16 mouse cellular contexts compared by ENCODE assay signal in the genomic region with DNA sequence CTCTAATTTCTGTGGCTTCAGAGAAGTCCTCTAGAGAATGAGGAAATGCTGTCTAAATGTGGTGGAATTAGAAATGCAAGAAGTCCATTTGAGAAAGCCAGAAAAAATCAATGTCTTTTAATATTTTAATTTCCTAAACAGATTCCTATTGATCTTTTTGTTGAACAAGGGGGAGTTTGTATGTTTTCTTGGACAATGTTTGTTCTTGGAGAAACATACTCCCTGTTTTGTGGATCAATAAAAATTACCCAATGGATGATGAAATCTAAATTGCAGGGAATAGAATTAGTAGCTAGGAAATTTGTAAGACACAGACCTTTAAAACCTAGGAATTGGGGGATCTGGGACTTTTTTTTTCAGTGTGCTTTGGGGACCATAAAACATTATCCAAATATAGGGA. TPM values are rescaled to one million over a fixed set of nuclear protein-coding genes. Genes with fewer than 3 reads are reported as not detected.
DNase-seq lines count a peak whose midpoint lies in the region; ATAC-seq and TF ChIP-seq lines count a peak whose summit lies in the region.
"Had no signal": no experiment of that assay in that cellular context is flagged by ENCODE, and none has a peak within 500 bp of the region (broad histone marks: within the 10 kb centered on the region; RNA-seq: fewer than 3 reads in every experiment).

No protein-coding gene starts in this region.

- peak overlapping the region; percentile 93 to 95 for H3K27ac ChIP-seq in heart, embryonic 14.5 days (replicated peaks in 1 of 2; ENCODE audit: control insufficient read depth in 1 of 2, insufficient read depth in 1 of 2, low read depth in 2 of 2, low read length in 2 of 2)
- H3K27ac ChIP-seq in neural tube, embryonic 11.5 days (ENCODE audit: low read depth, low read length) = no peak overlapping the region
- no peak overlapping the region for H3K27ac ChIP-seq in neural tube, embryonic 15.5 days (replicated peaks)
- no peak overlapping the region for H3K27ac ChIP-seq in intestine, postnatal 0 days (ENCODE audit: low read depth, low read length)
- no peak overlapping the region for H3K27ac ChIP-seq in stomach, embryonic 15.5 days

- no peak for DNase-seq in heart, adult 8-10 months (ENCODE audit: low spot score)
- no peak for DNase-seq in neural tube, embryonic 11.5 days (ENCODE audit: low spot score)
- no peak for DNase-seq in frontal cortex, postnatal 10 days (ENCODE audit: low spot score in 2 of 2)
- DNase-seq in thymus, postnatal 0 days (ENCODE audit: low spot score) = no peak
- DNase-seq: adrenal gland, adult 2 months; kidney, adult 2 months; layer of hippocampus, adult 9-11 months; lung, adult 18-20 months had no signal

- ATAC-seq in heart, embryonic 14.5 days (ENCODE audit: insufficient number of reproducible peaks, insufficient read depth, low FRiP score, low read depth) = no peak
- no peak for ATAC-seq in neural tube, embryonic 11.5 days (ENCODE audit: insufficient read depth, low FRiP score, low TSS enrichment)
- ATAC-seq in neural tube, embryonic 15.5 days (ENCODE audit: low FRiP score) = no peak
- no peak for ATAC-seq in intestine, postnatal 0 days
- no peak for ATAC-seq in stomach, embryonic 15.5 days (ENCODE audit: insufficient read depth, low FRiP score, low read depth)
- ATAC-seq: forebrain, embryonic 16.5 days had no signal

- H3K9ac ChIP-seq in heart, embryonic 14.5 days (ENCODE audit: low read length) = peak overlapping the region; percentile 95
- no peak overlapping the region for H3K9ac ChIP-seq in neural tube, embryonic 11.5 days (ENCODE audit: low read length)
- no peak overlapping the region for H3K9ac ChIP-seq in neural tube, embryonic 15.5 days (replicated peaks)
- H3K9ac ChIP-seq in intestine, postnatal 0 days (ENCODE audit: low read depth, low read length) = no peak overlapping the region
- no peak overlapping the region for H3K9ac ChIP-seq in stomach, embryonic 15.5 days

- H3K36me3 ChIP-seq in heart, embryonic 14.5 days (ENCODE audit: control insufficient read depth, insufficient read depth, low read length) = peaks cover 5% of the 10 kb centered on the region
- H3K36me3 ChIP-seq in neural tube, embryonic 11.5 days (ENCODE audit: control insufficient read depth, insufficient read depth, low read length) = no peaks in the 10 kb centered on the region
- H3K36me3 ChIP-seq in neural tube, embryonic 15.5 days = no peaks in the 10 kb centered on the region
- no peaks in the 10 kb centered on the region for H3K36me3 ChIP-seq in intestine, postnatal 0 days (ENCODE audit: control insufficient read depth, insufficient read depth)
- H3K36me3 ChIP-seq in stomach, embryonic 15.5 days = no peaks in the 10 kb centered on the region

- H3K4me3 ChIP-seq in heart, embryonic 14.5 days (ENCODE audit: control insufficient read depth in 1 of 2, insufficient read depth in 1 of 2, low read depth in 1 of 2, low read length in 2 of 2) = peak overlapping the region; percentile 22 to 62; a peak in 3 of 4 replicates
- 0 out of 2 replicates have a peak overlapping the region, but pooled peaks have one; percentile 43 for H3K4me3 ChIP-seq in neural tube, embryonic 11.5 days (ENCODE audit: low read depth, low read length)
- no peak overlapping the region for H3K4me3 ChIP-seq in neural tube, embryonic 15.5 days (replicated peaks)
- H3K4me3 ChIP-seq in intestine, postnatal 0 days (ENCODE audit: low read depth, low read length) = peak overlapping the region; percentile 49
- peak overlapping the region; percentile 53 for H3K4me3 ChIP-seq in stomach, embryonic 15.5 days (replicated peaks)

- TF ChIP-seq CTCF in intestine, postnatal 0 days (IDR thresholded peaks at IDR 0.05; ENCODE audit: low read depth) = no peak

- peak overlapping the region; percentile 65 for H3K4me2 ChIP-seq in heart, embryonic 14.5 days (ENCODE audit: low read length)
- H3K4me2 ChIP-seq in neural tube, embryonic 11.5 days (ENCODE audit: low read depth) = 0 out of 2 replicates have a peak overlapping the region, but pooled peaks have one; percentile 17
- no peak overlapping the region for H3K4me2 ChIP-seq in neural tube, embryonic 15.5 days
- peak overlapping the region; percentile 83 for H3K4me2 ChIP-seq in intestine, postnatal 0 days (replicated peaks; ENCODE audit: low read depth)
- H3K4me2 ChIP-seq in stomach, embryonic 15.5 days = peak overlapping the region; percentile 66
- H3K4me2 ChIP-seq: midbrain, embryonic 11.5 days had no signal

- peaks cover 0 to 5% of the 10 kb centered on the region in 2 experiments; a peak in 1 of 4 replicates for H3K4me1 ChIP-seq in heart, embryonic 14.5 days (ENCODE audit: control insufficient read depth in 2 of 2, insufficient read depth in 2 of 2, low read length in 2 of 2)
- peaks cover 4% of the 10 kb centered on the region; the same call in 1 of the 2 replicates for H3K4me1 ChIP-seq in neural tube, embryonic 11.5 days (ENCODE audit: control insufficient read depth, insufficient read depth, low read length)
- H3K4me1 ChIP-seq in neural tube, embryonic 15.5 days = peaks cover 41% of the 10 kb centered on the region
- 0 out of 2 replicates have a peak, but pooled peaks cover 3% of the 10 kb centered on the region for H3K4me1 ChIP-seq in intestine, postnatal 0 days (replicated peaks; ENCODE audit: control insufficient read depth, insufficient read depth, low read length)
- H3K4me1 ChIP-seq in stomach, embryonic 15.5 days = peaks cover 25% of the 10 kb centered on the region; the same call in 1 of the 2 replicates

- H3K9me3 ChIP-seq in heart, embryonic 14.5 days (ENCODE audit: control insufficient read depth, low read length) = no peaks in the 10 kb centered on the region
- H3K9me3 ChIP-seq in neural tube, embryonic 11.5 days (ENCODE audit: control insufficient read depth, low read length) = no peaks in the 10 kb centered on the region
- no peaks in the 10 kb centered on the region for H3K9me3 ChIP-seq in neural tube, embryonic 15.5 days (replicated peaks)
- no peaks in the 10 kb centered on the region for H3K9me3 ChIP-seq in intestine, postnatal 0 days (ENCODE audit: control insufficient read depth)
- no peaks in the 10 kb centered on the region for H3K9me3 ChIP-seq in stomach, embryonic 15.5 days

- H3K27me3 ChIP-seq in heart, embryonic 14.5 days (ENCODE audit: control insufficient read depth, insufficient read depth, low read length) = peaks cover 75% of the 10 kb centered on the region
- peaks cover 96% of the 10 kb centered on the region for H3K27me3 ChIP-seq in neural tube, embryonic 11.5 days (ENCODE audit: control insufficient read depth, insufficient read depth, low read length)
- H3K27me3 ChIP-seq in neural tube, embryonic 15.5 days (replicated peaks) = peaks cover 95% of the 10 kb centered on the region
- H3K27me3 ChIP-seq in intestine, postnatal 0 days (replicated peaks; ENCODE audit: control insufficient read depth, insufficient read depth, low read length) = peaks cover 88% of the 10 kb centered on the region
- peaks cover 72% of the 10 kb centered on the region for H3K27me3 ChIP-seq in stomach, embryonic 15.5 days (replicated peaks)

RNA-seq across cellular contexts. Expression of gene Igf2, which starts 4.8 kb away (rescaled TPM):
- 1,590 and 1,642 TPM in 2 replicates for polyA plus RNA-seq in heart, embryonic 14.5 days (2014; fragmentation: Nextera tagmentation; extraction: Ambion mirVana)
- 10 to 100 TPM; 53.1 to 76.2 (median 63.4) TPM for total RNA-seq in heart, adult 8-10 months (2022)
- 316 and 368 TPM in 2 replicates for polyA plus RNA-seq in neural tube, embryonic 11.5 days (2014; fragmentation: Nextera tagmentation; extraction: Ambion mirVana)
- 176 and 252 TPM in 2 replicates for polyA plus RNA-seq in neural tube, embryonic 15.5 days (2015; fragmentation: Nextera tagmentation; extraction: Ambion mirVana)
- polyA plus RNA-seq in intestine, postnatal 0 days (2015; fragmentation: Nextera tagmentation; extraction: Ambion mirVana) = 483 and 499 TPM in 2 replicates
- polyA plus RNA-seq in stomach, embryonic 15.5 days (2015; fragmentation: Nextera tagmentation; extraction: Ambion mirVana) = 964 and 1,001 TPM in 2 replicates
- 53.2 and 64.1 TPM in 2 replicates for polyA plus RNA-seq in thymus, postnatal 0 days (2015; fragmentation: Nextera tagmentation; extraction: Ambion mirVana)
- total RNA-seq: common myeloid progenitor, adult 5-6 weeks had no signal

RNA-seq across cellular contexts. Expression of gene Gm49394, which starts 7.9 kb away (rescaled TPM):
- polyA plus RNA-seq in heart, embryonic 14.5 days (2014; fragmentation: Nextera tagmentation; extraction: Ambion mirVana) = 0.04 TPM in 1 of 2 replicates, not detected in the other
- total RNA-seq in heart, adult 8-10 months (2022) = under 1 TPM in 1 of 4 experiments, not detected in 3; 0.09 TPM
- not detected in 2 replicates for polyA plus RNA-seq in neural tube, embryonic 11.5 days (2014; fragmentation: Nextera tagmentation; extraction: Ambion mirVana)
- polyA plus RNA-seq in neural tube, embryonic 15.5 days (2015; fragmentation: Nextera tagmentation; extraction: Ambion mirVana) = 0.22 TPM in 1 of 2 replicates, not detected in the other
- not detected in 2 replicates for polyA plus RNA-seq in intestine, postnatal 0 days (2015; fragmentation: Nextera tagmentation; extraction: Ambion mirVana)
- 0.10 and 0.14 TPM in 2 replicates for polyA plus RNA-seq in stomach, embryonic 15.5 days (2015; fragmentation: Nextera tagmentation; extraction: Ambion mirVana)
- 0.08 TPM in 1 of 2 replicates, not detected in the other for polyA plus RNA-seq in thymus, postnatal 0 days (2015; fragmentation: Nextera tagmentation; extraction: Ambion mirVana)
- total RNA-seq: adrenal gland, adult 2 months; common myeloid progenitor, adult 5-6 weeks had no signal
- polyA plus RNA-seq: adrenal gland, adult 2 months; forebrain, embryonic 16.5 days; gonadal fat pad, adult 2 months; kidney, adult 2 months; midbrain, embryonic 11.5 days had no signal

Comparison
In these comparisons a context has a peak if more than half of its experiments do, and no peak if none do; other contexts are left out.
1. H3K27ac ChIP-seq: peak in heart, embryonic 14.5 days (2 of 2); none in neural tube, embryonic 11.5 days (single experiment), neural tube, embryonic 15.5 days (single experiment), intestine, postnatal 0 days (single experiment) and stomach, embryonic 15.5 days (single experiment).